Mouse (Mus musculus) G1E (cell line): ENCODE measurements around the gene Xylt1.

Experiments
- CTCF ChIP-seq: IDR thresholded peaks from 2 replicates; pipeline ENCODE4 v1.5.1; 2012; ENCODE audit warnings: low read depth, low read length, inconsistent platforms, mixed read lengths
- POLR2AphosphoS5 ChIP-seq: IDR thresholded peaks from 2 replicates; pipeline ENCODE4 v1.6.1; 2012; ENCODE audit warnings: low read depth, low read length, inconsistent platforms; ENCODE audit not compliant: insufficient replicate concordance

DNA sequence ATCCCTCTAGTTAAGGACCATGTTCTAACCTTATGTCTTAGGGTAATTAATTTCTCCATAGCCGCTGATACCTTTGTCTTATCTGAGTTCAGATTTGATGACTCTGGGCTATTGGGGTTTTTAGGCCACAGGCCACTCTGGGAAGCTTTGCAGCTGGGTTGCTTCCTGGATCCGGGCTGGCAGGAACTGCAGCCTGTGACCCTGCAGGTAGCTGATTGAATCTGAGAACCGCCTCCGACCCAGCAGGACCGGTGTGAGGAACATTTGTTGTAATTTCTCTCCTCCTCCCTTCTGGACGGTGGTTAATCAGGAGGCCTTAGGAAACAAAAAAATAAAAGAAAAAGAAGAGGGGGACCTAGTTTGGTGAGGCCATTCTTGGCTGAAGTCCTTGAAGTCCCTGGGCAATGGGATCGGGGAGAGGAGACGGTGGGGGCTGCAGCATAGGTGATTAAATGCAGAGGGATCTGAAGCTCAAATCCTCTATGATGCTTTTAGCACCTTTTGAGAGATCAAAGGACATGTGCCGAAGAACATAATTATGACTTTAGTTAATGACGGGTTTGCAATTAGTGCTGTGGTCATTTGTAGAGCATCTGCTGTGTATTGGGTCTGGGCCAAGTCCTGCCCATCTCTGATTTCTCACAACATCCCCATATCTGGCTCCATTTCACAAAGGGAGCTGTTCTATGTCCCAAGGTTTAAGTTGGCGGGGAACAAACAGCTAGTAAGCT, 40.2 kb downstream of the Xylt1 start:
- no peak for TF ChIP-seq CTCF
- TF ChIP-seq POLR2AphosphoS5 = no peak
